Comparison of ENCODE assay signal across 20 mouse cellular contexts in the genomic region with DNA sequence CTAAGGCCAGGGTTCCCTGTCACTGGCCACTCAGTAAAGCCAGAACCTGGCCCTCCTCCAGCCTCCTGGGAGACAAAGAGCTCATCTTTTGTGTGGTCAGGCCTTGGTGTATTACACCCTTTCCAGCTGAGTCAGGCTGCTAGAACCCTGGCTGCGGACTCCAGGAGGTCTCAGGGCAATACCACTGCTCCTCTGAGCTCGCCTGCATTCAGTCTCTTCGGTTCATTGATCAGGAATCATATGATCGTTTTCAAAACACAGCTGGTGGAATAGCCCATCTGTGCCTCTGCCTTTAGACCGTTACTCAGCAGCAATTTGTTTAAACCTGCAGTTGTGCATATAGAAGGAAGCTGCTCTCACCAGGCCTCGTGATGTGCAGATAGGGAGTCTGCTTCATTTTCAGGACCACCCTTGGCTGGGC. TPM values are rescaled to one million over a fixed set of nuclear protein-coding genes. Genes with fewer than 3 reads are reported as not detected.
DNase-seq lines count a peak whose midpoint lies in the region; ATAC-seq and TF ChIP-seq lines count a peak whose summit lies in the region.
"Had no signal": no experiment of that assay in that cellular context is flagged by ENCODE, and none has a peak within 500 bp of the region (broad histone marks: within the 10 kb centered on the region; RNA-seq: fewer than 3 reads in every experiment).

No protein-coding gene starts in this region.

- no peaks in the 10 kb centered on the region for H3K9me3 ChIP-seq in kidney, embryonic 15.5 days (replicated peaks)
- H3K9me3 ChIP-seq: embryonic facial prominence, embryonic 10.5 days; forebrain, embryonic 13.5 days; G1E; intestine, embryonic 15.5 days; liver, embryonic 13.5 days; midbrain, embryonic 15.5 days; stomach, embryonic 15.5 days had no signal

- WGBS in kidney, embryonic 15.5 days: 43% methylated on average over 6 of the region's 6 CpGs
- 60% methylated on average over 6 of the region's 6 CpGs for WGBS in bone marrow, adult 2 months

- H3K27me3 ChIP-seq in kidney, embryonic 15.5 days: no peaks in the 10 kb centered on the region
- H3K27me3 ChIP-seq: forebrain, embryonic 13.5 days; intestine, embryonic 15.5 days; liver, embryonic 13.5 days; midbrain, embryonic 15.5 days; stomach, embryonic 15.5 days had no signal

- 0 out of 2 replicates have a peak, but pooled peaks cover 11% of the 10 kb centered on the region for H3K4me1 ChIP-seq in kidney, embryonic 15.5 days
- peaks cover 17% of the 10 kb centered on the region for H3K4me1 ChIP-seq in bone marrow, adult 2 months (ENCODE audit: control insufficient read depth, insufficient read depth, low read length)
- H3K4me1 ChIP-seq: forebrain, embryonic 13.5 days; intestine, embryonic 15.5 days; midbrain, embryonic 15.5 days had no signal

- H3K4me2 ChIP-seq in kidney, embryonic 15.5 days: no peak overlapping the region
- H3K4me2 ChIP-seq: forebrain, embryonic 13.5 days; intestine, embryonic 15.5 days; liver, embryonic 13.5 days; midbrain, embryonic 15.5 days; stomach, embryonic 15.5 days had no signal

- no peak for ATAC-seq in kidney, embryonic 15.5 days (replicated peaks; ENCODE audit: low FRiP score)
- ATAC-seq: forebrain, embryonic 13.5 days; intestine, embryonic 15.5 days; midbrain, embryonic 15.5 days had no signal

- no peak for TF ChIP-seq POLR2A in bone marrow, adult 2 months (IDR thresholded peaks at IDR 0.05; ENCODE audit: borderline replicate concordance, control insufficient read depth, low read depth, low read length)

- H3K36me3 ChIP-seq in kidney, embryonic 15.5 days: no peaks in the 10 kb centered on the region
- H3K36me3 ChIP-seq: embryonic facial prominence, embryonic 10.5 days; G1E; intestine, embryonic 15.5 days; liver, embryonic 13.5 days; midbrain, embryonic 15.5 days; stomach, embryonic 15.5 days had no signal

- no peak overlapping the region for H3K9ac ChIP-seq in kidney, embryonic 15.5 days
- H3K9ac ChIP-seq: forebrain, embryonic 13.5 days; intestine, embryonic 15.5 days; liver, embryonic 13.5 days; midbrain, embryonic 15.5 days; stomach, embryonic 15.5 days had no signal

- TF ChIP-seq CTCF in bone marrow, adult 2 months (IDR thresholded peaks at IDR 0.05; ENCODE audit: control insufficient read depth, insufficient read depth, low read length): no peak

- H3K4me3 ChIP-seq in kidney, embryonic 15.5 days (replicated peaks): no peak overlapping the region
- no peak overlapping the region for H3K4me3 ChIP-seq in bone marrow, adult 2 months (replicated peaks; ENCODE audit: control insufficient read depth, low read depth, low read length)
- H3K4me3 ChIP-seq: embryonic facial prominence, embryonic 10.5 days; forebrain, embryonic 13.5 days; intestine, embryonic 15.5 days; liver, embryonic 13.5 days; midbrain, embryonic 15.5 days; stomach, embryonic 15.5 days had no signal

- H3K27ac ChIP-seq in kidney, embryonic 15.5 days: no peak overlapping the region
- peak overlapping the region; percentile 26; the same call in 1 of the 2 replicates for H3K27ac ChIP-seq in bone marrow, adult 2 months (ENCODE audit: control insufficient read depth, insufficient read depth, low read depth, low read length, poor library complexity)
- H3K27ac ChIP-seq: embryonic facial prominence, embryonic 10.5 days; forebrain, embryonic 13.5 days; intestine, embryonic 15.5 days; liver, embryonic 13.5 days; midbrain, embryonic 15.5 days; stomach, embryonic 15.5 days had no signal

- peak; percentile 60 for DNase-seq in kidney, adult 11 months
- DNase-seq in spleen, postnatal 36 days (ENCODE audit: low spot score in 2 of 2): peak; percentile 58 to 60
- no peak for DNase-seq in spleen, adult 12 weeks (ENCODE audit: low spot score)
- peak; percentile 67 to 77 for DNase-seq in kidney, postnatal 36 days
- no peak for DNase-seq in frontal cortex, postnatal 10 days (ENCODE audit: low spot score in 2 of 2)
- DNase-seq in neural tube, embryonic 10.5 days (ENCODE audit: extremely low spot score, low spot score): no peak
- DNase-seq: cerebellum, adult 11-12 months; heart, postnatal 4 days; layer of hippocampus, adult 9-11 months; liver, embryonic 13.5 days; right cerebral cortex, postnatal 4 days; thymus, postnatal 14 days had no signal

RNA-seq across cellular contexts. Expression of a gene that starts 30.1 kb away (rescaled TPM):
- polyA plus RNA-seq in kidney, embryonic 15.5 days (2015; fragmentation: Nextera tagmentation; extraction: Ambion mirVana): 95.7 and 96.9 TPM in 2 replicates
- polyA plus RNA-seq in bone marrow, adult 2 months (2011; ENCODE audit: insufficient read depth, insufficient read length, low replicate concordance, missing spikeins): 20.9 and 27.8 TPM in 2 replicates

Comparison
In these comparisons a context has a peak if more than half of its experiments do, and no peak if none do; other contexts are left out.
1. DNase-seq: peak in kidney, adult 11 months (single experiment), spleen, postnatal 36 days (2 of 2) and kidney, postnatal 36 days (2 of 2); none in spleen, adult 12 weeks (single experiment), frontal cortex, postnatal 10 days (0 of 2) and neural tube, embryonic 10.5 days (single experiment).